Comparison of ENCODE assay signal across 8 mouse cellular contexts in genomic region chr9:95168487-95169008, GRCm38 (mm10).
DNase-seq lines count a peak whose midpoint lies in the region; ATAC-seq lines count a peak whose summit lies in the region.
"Had no signal": no experiment of that assay in that cellular context is flagged by ENCODE, and none has a peak within 500 bp of the region (broad histone marks: within the 10 kb centered on the region; RNA-seq: fewer than 3 reads in every experiment).

No protein-coding gene starts in this region.

- peak; percentile 85 for DNase-seq in brain, adult 2 months (ENCODE audit: low read depth, low spot score)
- DNase-seq in cerebellum, adult 11-12 months = peak; percentile 26
- peak; percentile 21 to 23 for DNase-seq in left cerebral cortex, postnatal 36 days (ENCODE audit: low spot score in 2 of 2)
- no peak for DNase-seq in spleen, postnatal 14 days (ENCODE audit: low spot score in 2 of 2)
- DNase-seq in adrenal gland, adult 2 months = no peak
- no peak for DNase-seq in urinary bladder, postnatal 10 days (ENCODE audit: low spot score)

- no peak overlapping the region for H3K4me2 ChIP-seq in kidney, embryonic 16.5 days (replicated peaks; ENCODE audit: low read depth, low read length)
- H3K4me2 ChIP-seq: limb, embryonic 12.5 days had no signal

- ATAC-seq in kidney, embryonic 16.5 days (ENCODE audit: low FRiP score, low TSS enrichment) = peak; percentile 61

- H3K36me3 ChIP-seq in kidney, embryonic 16.5 days (ENCODE audit: insufficient read depth, low read length) = no peaks in the 10 kb centered on the region
- H3K36me3 ChIP-seq: limb, embryonic 12.5 days had no signal

- H3K9me3 ChIP-seq in kidney, embryonic 16.5 days (ENCODE audit: low read length) = no peaks in the 10 kb centered on the region
- H3K9me3 ChIP-seq: limb, embryonic 12.5 days had no signal

- no peak overlapping the region for H3K27ac ChIP-seq in kidney, embryonic 16.5 days (ENCODE audit: low read length)
- H3K27ac ChIP-seq: limb, embryonic 12.5 days had no signal

- H3K9ac ChIP-seq in kidney, embryonic 16.5 days (replicated peaks; ENCODE audit: low read length) = no peak overlapping the region
- H3K9ac ChIP-seq: limb, embryonic 12.5 days had no signal

- H3K4me3 ChIP-seq in kidney, embryonic 16.5 days (ENCODE audit: low read length) = no peak overlapping the region
- H3K4me3 ChIP-seq: limb, embryonic 12.5 days had no signal

- intact Hi-C loops in left cerebral cortex, postnatal 36 days (cut with DNase I) = no loop called here

- H3K27me3 ChIP-seq in kidney, embryonic 16.5 days (ENCODE audit: insufficient read depth, low read length) = no peaks in the 10 kb centered on the region
- H3K27me3 ChIP-seq: limb, embryonic 12.5 days had no signal

- 83% methylated on average over 13 of the region's 13 CpGs for WGBS in kidney, embryonic 16.5 days

- peaks cover 2% of the 10 kb centered on the region; the same call in 1 of the 2 replicates for H3K4me1 ChIP-seq in kidney, embryonic 16.5 days (ENCODE audit: insufficient read depth, low read length)
- H3K4me1 ChIP-seq: limb, embryonic 12.5 days had no signal

Comparison
In these comparisons a context has a peak if more than half of its experiments do, and no peak if none do; other contexts are left out.
1. DNase-seq: peak in brain, adult 2 months (single experiment), cerebellum, adult 11-12 months (single experiment) and left cerebral cortex, postnatal 36 days (2 of 2); none in spleen, postnatal 14 days (0 of 2), adrenal gland, adult 2 months (single experiment) and urinary bladder, postnatal 10 days (single experiment).